Mouse (Mus musculus) C2C12 (cell line): ENCODE measurements around the gene Kcnrg.

Source experiments
- CTCF ChIP-seq: IDR thresholded peaks from one replicate; pipeline ENCODE4 v1.5.1; 2011; ENCODE audit not compliant: control insufficient read depth, insufficient read depth, insufficient read length
- FOSL1 ChIP-seq: IDR thresholded peaks from one replicate; pipeline ENCODE4 v1.8.0; 2011; ENCODE audit warnings: mild to moderate bottlenecking, low read length; ENCODE audit not compliant: poor library complexity, insufficient read depth, severe bottlenecking
- MAX ChIP-seq: IDR thresholded peaks from one replicate; pipeline ENCODE4 v1.6.1; 2011; ENCODE audit warnings: mild to moderate bottlenecking, control low read depth
- MYOG ChIP-seq: IDR thresholded peaks from one replicate; pipeline ENCODE4 v1.6.1; 2011; ENCODE audit not compliant: control insufficient read depth, insufficient read length; ENCODE audit errors: extremely low read depth
- USF1 ChIP-seq: IDR thresholded peaks from one replicate; pipeline ENCODE4 v1.6.1; 2011; ENCODE audit warnings: low read depth, mild to moderate bottlenecking, control low read depth, moderate library complexity

- peak; percentile 9 for TF ChIP-seq CTCF
- no peak for TF ChIP-seq USF1
- TF ChIP-seq MAX, result no peak
- TF ChIP-seq FOSL1, result no peak
- TF ChIP-seq MYOG, result no peak
Observed at GRCm38 (mm10) chr14:61650291-61650960, 43.2 kb downstream of the Kcnrg start.
